Mouse (Mus musculus): ENCODE results near the gene Sec61a1.
A peak's percentile ranks its signal among the peaks of the same experiment; 100 is the strongest.

The Sec61a1 gene

GRCm38 (mm10) chr6:88515971-88516370, 2.7 kb downstream of the Sec61a1 start:
- DNase-seq = no peak

GRCm38 (mm10) chr6:88514546-88514945, 4.2 kb downstream of the Sec61a1 start:
- no peak for DNase-seq

- DNase-seq = no peak
These were observed 4.7 kb downstream of the Sec61a1 start for GRCm38 (mm10) chr6:88513984-88514383.

GRCm38 (mm10) chr6:88503044-88503443, 15.7 kb downstream of the Sec61a1 start:
- no peak for DNase-seq

- no peak for DNase-seq
These were observed 16.4 kb downstream of the Sec61a1 start for GRCm38 (mm10) chr6:88502030-88502970.

- no peak for DNase-seq
These were observed 18.3 kb downstream of the Sec61a1 start for GRCm38 (mm10) chr6:88500405-88500767.

GRCm38 (mm10) chr6:88499481-88500404, 19.0 kb downstream of the Sec61a1 start:
- no peak for DNase-seq

- no peak for DNase-seq
These were observed 25.0 kb downstream of the Sec61a1 start for GRCm38 (mm10) chr6:88493712-88494111.

GRCm38 (mm10) chr6:88490629-88491354, 27.9 kb downstream of the Sec61a1 start:
- no peak for DNase-seq

- no peak for DNase-seq
These were observed 28.9 kb downstream of the Sec61a1 start for GRCm38 (mm10) chr6:88489834-88490233.

- DNase-seq = no peak
These were observed 29.7 kb downstream of the Sec61a1 start for GRCm38 (mm10) chr6:88489026-88489425.

GRCm38 (mm10) chr6:88486893-88487292, 31.8 kb downstream of the Sec61a1 start:
- peak; percentile 13 to 23 for DNase-seq

GRCm38 (mm10) chr6:88485378-88485777, 33.3 kb downstream of the Sec61a1 start:
- no peak for DNase-seq

- no peak for DNase-seq
These were observed 34.8 kb downstream of the Sec61a1 start for GRCm38 (mm10) chr6:88483913-88484312.

GRCm38 (mm10) chr6:88483111-88483510, 35.6 kb downstream of the Sec61a1 start:
- DNase-seq = no peak

GRCm38 (mm10) chr6:88480421-88480820, 38.3 kb downstream of the Sec61a1 start:
- DNase-seq = no peak

GRCm38 (mm10) chr6:88469878-88470277, 48.8 kb downstream of the Sec61a1 start:
- DNase-seq = no peak

- DNase-seq = peak; percentile 78 to 89
These were observed 53.4 kb downstream of the Sec61a1 start, which contains the start of gene Ruvbl1 for GRCm38 (mm10) chr6:88465181-88465920. Gene Ruvbl1, plus strand, starts transcription at chr6:88465409.

GRCm38 (mm10) chr6:88454545-88454944, 64.2 kb downstream of the Sec61a1 start:
- no peak for DNase-seq

Measured in thymus, adult 18-20 months (tissue).